Mouse (Mus musculus): ENCODE measurements around the gene Map3k7.

Map3k7 gene

DNA sequence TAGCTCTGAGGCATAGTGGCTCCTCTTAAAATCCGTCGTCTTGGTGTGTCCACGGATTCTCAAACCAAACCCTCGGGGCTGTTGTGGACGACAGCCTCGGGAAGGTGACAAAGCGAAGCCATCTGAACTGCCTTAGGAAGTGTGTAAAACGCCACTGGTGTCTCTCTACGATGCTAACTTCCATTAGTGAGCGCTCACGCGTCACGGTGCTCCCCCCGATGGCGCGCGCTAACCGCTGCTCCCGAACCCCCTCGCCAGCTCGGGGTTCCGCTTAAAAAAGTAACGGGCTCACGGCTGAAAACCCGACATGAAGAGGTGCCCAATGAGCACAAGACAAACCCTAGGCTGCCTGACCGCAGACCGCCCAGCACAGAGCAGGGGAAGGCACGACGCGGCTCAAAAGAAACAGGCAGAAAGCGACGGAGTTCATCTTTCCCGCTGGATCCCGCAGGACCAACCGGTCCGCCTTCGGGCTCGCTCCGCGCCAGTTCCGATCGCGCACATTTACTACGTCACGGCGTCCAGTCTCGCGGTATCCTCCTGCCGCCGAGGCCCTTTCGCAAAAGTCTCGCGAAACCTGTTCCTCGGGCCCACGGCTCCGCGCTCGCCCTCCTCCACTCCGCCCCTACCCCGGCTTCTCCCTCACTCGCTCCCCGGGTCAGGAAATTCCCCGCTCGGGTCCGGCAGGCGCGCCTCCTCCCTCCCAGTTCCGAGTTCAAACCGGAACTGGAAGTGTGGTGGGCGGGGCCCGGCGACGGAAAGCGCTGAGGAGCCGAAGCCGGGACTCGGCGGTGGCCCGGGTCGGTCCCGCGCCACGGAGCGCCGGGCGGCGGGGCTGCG, at the start of gene Map3k7:
TSS of gene Map3k7 (plus strand) at position 744 of the 840 bp plus-strand sequence.
- in situ Hi-C loops (cut with MseI, MboI): no loop called here

DNA sequence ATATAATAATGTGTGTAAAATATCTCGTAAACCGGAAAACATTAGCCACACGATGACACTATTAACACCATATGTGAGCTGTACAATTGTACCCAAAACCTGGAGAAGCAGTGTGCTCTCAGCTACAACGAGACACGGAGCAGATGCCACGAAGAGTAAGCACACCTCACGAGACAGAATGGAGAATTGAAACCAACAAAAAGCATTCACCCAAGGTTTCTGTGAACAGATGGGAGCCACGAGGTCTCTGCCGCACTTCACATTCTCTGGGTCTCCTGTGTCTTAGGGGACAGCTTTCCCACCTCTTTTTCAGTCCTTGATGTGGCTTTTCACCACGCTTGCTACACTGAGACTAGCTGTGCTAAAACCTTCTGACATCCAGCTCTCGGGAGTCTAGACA, 48.8 kb upstream of the Map3k7 start:
- in situ Hi-C loops (cut with MseI, MboI): no loop called here

DNA sequence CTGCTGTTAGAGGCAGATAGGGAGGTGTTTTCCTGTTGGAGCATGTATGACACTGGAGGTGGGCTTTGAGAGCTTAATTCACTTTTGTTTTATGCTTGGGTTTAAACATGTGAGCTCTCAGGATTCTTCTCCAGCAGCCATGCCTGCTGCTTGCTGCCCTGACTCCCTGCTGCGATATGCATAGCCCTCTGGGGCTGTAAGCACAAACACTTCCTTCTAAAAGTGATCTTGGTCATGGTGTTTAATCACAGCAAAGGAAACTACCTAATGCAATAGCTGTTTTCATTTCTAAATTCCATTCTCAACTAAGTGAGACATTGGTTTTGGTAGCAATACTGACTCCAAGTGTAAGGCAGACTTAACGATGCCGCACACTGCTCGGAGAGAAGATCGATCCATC, 45.2 kb upstream of the Map3k7 start:
- in situ Hi-C loops (cut with MseI, MboI): no loop called here

DNA sequence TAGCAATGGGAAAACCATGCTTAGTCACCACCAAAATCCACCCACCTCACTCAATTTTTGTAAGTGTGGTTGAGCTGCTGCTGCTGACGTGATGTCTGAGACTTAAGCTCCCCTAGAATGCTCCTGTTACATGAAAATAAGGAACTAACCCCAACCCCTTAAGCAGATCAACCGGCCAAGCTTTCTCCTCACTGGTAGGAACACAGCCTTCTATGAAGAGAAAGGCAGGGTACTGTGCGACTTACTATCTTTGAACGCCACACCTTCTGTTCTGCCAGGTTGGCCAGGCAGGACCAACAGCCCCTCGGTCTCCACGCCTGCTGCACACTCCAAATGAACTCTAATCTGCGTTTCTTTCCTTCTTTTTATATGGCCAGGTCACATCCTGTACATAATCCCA, 41.7 kb upstream of the Map3k7 start:
- in situ Hi-C loops (cut with MseI, MboI): no loop called here

DNA sequence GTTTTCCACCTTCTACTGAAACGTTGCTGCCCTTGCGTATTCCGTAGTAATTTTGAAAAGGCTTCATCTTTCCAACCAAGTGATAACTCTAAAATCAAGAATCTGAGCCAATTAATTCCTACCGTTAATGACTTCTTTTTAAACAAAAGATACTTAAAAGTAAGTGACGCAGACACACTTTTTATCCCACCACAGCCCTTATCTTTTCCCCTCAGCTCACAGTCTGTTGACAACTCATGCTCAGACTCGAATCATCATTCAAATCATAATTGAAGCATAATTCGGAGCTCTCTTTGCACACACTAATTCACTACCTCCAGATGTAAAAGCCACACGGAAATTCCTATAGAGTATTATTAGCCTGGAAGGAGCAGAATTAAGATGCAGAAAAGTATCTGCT, 40.5 kb upstream of the Map3k7 start:
- in situ Hi-C loops (cut with MseI, MboI): no loop called here

DNA sequence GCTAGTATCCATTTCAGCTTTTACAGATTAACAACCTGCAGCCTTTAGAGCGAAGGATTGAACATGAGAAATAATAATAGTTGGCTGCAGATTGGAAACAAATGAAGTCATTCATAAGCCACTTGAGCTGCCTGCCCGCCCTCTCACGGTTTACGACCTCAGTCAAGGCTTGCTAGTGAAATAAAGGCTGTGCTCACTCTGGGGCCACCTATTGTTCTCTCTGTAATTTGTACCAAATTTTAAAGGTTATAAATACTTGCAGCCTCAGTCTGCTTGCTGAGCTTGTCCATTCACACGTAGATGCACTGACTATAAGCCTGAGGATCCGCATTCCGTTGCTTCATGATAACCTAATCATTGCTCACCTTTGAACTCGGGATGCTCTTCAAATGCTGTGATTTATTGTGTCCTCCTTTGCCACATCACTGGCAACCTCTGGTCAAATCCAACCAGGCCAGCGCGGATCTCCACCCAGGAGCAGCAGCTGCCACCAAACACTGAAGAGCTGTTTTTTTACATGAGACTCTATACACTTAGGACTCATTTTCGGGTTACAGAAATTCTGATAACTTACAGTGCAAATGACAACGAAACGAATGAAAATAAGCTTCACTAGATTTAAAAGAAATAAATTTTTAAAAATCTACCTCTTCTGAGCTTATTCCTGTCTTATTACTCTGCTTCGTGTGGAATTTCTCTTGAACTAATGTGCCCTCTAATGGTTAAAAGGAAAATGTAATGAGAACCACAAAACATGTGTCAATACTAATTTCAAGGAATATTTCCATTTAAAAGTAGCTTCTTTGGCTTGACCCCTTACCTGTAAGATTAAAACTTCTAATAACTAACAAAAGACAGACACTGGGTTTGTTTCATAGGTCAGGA, 39.4 kb upstream of the Map3k7 start:
- in situ Hi-C loops (cut with MseI, MboI): no loop called here

DNA sequence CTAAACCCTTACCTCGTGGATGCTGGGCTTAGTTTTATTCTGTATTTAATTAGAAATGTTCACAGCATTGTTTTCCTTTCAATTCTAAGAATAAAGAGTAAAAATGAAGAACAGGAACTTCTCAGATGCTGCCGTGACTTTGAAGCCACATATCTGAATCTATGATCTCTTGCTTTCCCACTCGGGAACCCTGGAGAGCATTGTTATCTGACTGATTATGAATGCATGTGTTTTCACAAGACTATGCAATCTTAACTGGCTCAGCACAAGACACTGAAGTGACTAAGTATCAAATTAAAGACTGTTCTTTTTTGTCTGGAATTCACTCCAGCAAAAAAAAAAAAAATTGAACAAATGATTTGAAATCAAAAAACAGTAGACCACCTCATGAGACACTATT, 30.7 kb upstream of the Map3k7 start:
- in situ Hi-C loops (cut with MseI, MboI): no loop called here

DNA sequence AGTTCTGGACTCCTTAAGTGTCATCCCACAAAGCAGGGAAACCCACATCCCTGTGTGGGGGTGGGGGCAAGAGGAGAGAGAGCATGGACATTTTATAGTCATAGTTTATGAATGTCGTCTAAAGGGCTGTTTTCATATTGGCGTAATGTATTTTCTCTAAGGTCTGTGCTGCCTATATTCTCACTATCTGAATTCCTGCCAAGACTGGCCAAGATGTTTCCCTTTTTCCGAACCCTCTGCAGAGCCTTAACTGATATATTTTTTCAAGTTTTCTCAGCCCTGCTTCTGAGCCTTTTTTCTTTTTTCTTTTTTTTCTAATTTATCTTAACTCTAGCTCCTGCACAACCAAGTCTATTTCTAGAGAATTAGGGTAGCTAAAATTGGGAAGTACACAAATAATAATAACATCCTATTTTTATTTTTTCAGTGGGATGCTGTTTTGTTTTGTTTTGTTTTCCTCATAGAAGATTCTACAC, 28.0 kb upstream of the Map3k7 start:
- in situ Hi-C loops (cut with MseI, MboI): no loop called here

DNA sequence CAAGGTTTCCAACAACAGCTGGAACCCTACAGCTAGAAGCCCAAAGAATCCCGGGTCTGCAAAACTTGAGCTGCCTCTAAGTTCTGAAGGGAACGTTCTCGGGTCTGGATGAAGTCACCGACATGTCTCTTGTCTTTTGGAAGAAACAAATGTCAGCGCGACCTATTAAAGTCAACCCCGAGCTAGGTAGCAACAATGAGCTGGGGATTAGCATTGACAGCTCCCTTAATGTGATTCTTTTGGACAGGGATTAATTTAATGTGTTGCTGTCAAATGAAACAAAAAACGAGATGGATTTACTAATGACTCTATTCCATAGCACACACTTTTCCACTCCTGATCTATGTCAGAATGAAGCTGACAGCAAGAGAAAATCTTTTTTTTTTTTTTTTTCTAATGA, 27.5 kb upstream of the Map3k7 start:
- in situ Hi-C loops (cut with MseI, MboI): no loop called here

DNA sequence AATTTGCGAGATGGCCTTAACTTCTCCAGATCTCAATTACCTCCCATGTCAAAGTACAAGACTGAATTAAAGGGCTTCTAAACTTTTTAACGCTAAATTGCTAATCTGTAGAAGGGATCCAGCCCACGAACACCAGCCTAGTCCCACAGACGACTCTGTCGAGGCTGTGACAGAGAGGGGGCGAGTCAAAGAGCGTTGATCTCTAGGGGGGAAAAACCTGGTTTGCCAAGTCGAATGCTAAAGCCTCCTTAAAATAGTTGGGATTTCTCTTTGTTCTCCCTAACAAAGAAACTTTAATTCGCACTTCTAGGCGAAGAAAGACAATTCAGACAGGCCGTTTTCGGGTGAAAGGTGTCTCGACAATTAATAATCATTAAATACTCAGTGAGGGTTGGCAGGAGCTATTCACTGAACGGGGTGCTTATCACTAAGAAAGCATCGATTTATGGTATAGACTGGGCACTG, 27.0 kb upstream of the Map3k7 start:
- in situ Hi-C loops (cut with MseI, MboI): no loop called here

DNA sequence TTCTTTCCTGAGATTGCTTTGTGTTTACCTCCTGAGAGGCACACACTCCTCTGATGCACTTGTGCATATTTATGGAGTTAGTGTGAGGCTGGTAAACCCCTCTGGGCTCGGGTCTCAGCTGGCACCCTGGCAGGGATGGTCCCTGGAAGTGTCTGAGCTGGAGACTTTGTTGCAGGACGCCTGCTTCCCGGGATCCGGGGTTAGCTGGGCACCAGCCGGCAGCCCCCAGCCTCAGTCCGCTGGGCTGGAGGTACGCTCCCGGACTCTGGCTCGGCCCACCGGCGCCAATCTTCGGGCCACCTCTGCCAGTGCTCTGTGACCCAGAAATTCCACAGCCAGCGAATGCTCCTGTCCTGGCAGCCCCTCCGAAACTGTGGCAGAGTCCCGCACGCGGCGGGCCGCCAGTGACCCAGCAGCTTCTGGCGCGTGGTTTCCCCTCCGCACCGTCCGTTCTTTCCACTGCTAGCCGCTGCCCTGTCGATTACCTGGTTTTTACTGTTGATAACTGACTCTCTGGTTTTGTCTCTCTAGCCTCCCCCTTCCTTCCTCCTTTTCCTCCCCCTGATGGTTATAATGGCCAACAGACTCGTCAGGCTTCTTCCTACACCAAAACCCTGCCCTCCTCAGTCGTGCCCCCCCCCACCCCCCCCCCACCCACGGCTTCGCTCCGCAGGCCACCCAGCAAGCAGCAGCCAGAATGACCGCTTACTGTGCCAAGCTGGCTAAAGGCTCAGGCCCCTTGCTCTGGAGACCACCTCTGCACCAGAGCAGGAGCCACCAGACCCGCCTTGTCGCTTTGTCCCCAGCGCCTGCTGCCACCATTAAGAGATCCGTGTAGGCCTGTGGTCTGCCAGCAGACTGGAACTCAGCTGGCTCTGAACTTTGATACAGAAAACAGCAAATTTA, 26.3 kb upstream of the Map3k7 start:
- in situ Hi-C loops (cut with MseI, MboI): no loop called here

DNA sequence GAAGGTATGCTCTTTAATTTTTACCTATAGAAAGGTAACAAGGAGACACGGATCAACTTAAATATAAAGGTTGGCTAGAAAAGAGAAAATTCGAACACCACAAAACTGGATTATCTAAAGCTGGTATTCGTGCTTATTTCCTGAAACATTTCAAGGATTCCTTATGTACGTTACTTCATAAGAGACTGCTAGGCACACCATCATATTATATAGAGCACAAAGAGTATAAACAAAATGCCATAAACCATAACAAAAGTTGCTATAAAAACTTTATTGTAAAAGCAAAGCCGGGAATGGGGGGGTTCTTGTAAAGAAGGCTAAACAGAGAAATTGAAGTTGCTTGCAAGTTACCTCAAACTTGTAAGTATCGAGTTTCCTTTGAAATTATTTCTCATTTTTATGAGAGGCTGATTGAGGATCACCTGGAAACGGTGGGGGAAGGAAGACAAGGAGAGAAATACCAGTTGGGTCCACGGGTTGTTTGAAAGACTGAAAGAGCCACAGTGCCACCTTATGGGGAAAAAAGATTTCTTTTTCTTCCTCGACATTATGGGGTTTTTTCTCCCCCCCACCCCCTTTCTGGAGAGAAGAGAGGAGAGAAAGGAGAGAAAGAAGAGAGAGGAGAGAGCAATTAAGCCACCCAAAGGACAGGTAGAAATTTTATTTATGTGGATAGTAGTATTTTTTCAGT, 25.3 kb upstream of the Map3k7 start:
- in situ Hi-C loops (cut with MseI, MboI): no loop called here

DNA sequence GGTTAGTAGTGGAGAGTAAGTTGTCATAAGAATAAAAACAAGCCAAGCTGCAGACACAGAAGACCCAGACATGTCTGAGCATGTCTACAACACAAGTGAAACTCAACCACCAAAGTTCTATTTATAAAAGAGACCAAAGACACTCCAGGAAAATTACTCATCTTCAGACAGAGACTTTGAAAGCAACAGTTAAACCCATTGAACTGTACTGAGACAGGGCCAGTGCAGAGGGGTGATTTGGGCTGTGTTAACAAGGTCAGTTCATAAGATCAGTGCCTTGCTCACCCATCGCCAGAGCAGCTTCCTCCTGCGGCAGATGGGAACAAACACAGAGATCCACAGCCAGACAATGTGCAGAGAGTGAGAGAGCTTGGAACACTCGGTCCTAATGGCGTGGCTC, 22.3 kb upstream of the Map3k7 start:
- in situ Hi-C loops (cut with MseI, MboI): no loop called here

DNA sequence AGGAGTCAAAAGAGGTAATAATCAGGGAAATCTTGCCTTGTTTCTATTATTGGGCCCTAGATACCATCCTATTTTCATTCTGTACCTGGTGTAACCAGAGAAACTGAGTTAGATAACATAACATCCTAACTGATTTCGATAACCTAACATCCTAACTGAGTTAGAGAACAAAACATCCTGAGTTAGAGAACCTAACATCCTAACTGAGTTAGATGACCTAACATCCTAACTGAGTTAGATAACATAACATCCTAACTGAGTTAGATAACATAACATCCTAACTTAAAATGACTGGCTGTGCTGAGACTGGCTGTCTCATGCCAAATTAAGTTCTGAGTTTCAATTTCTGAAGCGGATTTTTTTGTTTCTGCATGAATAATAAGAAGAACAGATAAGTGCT, 20.9 kb upstream of the Map3k7 start:
- in situ Hi-C loops (cut with MseI, MboI): no loop called here

DNA sequence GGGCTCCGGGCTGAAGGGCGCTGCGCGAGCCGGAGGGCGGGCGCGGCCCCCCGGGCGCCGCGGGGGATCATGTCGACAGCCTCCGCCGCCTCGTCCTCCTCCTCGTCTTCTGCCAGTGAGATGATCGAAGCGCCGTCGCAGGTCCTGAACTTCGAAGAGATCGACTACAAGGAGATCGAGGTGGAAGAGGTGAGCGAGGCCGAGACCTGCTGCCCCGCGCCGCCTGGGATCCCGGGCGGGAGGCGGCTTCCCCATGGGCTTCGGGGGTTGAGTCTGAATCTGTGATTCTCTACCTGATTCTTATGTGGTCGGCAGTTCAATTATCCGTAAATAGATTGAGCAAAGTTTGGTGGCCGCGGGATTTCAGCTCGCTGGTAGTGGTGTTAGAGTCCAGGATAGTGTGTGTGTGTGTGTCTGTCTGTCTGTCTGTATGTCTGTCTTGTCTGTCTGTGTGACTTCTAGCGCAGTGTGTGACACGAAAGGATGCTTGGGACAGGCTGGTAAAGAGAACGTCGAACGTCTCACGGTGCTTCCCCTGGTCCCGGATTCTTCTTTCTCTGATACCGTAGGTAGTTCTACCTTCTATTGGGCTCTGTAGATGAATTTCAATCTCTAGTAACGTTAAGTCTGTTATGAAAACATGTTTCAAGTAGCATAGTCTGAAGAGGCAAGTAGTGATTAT, 438 bp downstream of the Map3k7 start:
- in situ Hi-C loops (cut with MseI, MboI): no loop called here

DNA sequence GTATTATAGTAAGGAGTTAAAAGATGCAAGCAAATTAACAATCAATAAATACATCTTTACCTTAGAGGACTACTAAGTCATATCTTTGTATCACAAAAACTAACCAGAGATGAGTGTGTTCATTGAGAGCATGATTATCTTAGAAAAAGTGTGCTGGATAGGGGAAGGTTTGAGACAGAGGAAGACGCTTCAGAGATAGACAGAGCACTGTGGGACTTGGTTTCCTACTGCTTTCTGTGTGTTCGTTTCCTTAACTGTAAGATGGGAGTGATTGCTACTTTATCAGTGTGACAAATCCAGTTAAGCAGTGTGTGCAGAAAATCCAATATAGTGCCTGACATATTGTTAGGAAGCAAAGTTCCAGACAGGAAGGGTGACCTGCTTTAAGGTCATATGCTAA, 1.3 kb downstream of the Map3k7 start:
- in situ Hi-C loops (cut with MseI, MboI): no loop called here

DNA sequence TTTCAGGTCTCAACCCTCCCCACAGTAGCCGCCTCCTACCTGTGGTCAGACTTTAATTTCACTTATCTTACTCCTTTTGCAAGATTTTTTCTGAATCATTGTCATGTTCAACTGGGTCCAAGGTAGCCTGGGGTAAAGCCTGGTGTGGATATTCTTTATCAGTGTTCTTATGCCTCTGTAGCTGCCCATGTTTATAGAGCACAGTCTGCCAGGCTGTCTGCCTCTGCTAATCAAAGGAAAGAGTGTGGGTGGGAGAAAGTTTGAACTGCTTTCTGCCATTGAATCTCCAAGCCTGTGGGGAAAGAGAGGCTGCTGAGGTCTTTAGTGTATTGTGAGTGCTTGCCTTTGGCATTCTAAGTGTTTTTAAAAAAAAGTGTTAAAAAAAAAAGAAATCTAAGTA, 7.5 kb downstream of the Map3k7 start:
- in situ Hi-C loops (cut with MseI, MboI): loop anchor here in 1 of 2 experiments (10.0 kb wide), 1 partner anchor 2003 kb away; no protein-coding TSS in a partner anchor

DNA sequence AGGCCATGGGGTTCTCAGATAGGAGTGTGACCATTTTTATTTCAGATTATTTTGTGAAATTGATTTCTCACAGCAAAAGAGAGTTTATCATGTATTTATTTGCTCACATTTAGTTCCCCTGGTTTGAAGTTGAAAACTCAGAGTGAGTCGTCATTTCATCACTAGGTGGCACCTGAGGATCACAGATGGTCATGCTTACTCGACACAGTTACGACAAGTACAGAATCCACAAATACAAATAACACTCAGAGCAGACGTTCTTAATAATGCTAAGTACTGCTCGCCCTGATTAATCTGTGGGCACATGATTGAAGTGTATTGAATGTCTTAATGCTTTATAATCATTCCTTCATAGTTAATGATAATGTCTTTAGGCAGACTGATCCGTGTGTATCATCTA, 8.3 kb downstream of the Map3k7 start:
- in situ Hi-C loops (cut with MseI, MboI): loop anchor here in 1 of 2 experiments (10.0 kb wide), 1 partner anchor 2003 kb away; no protein-coding TSS in a partner anchor

DNA sequence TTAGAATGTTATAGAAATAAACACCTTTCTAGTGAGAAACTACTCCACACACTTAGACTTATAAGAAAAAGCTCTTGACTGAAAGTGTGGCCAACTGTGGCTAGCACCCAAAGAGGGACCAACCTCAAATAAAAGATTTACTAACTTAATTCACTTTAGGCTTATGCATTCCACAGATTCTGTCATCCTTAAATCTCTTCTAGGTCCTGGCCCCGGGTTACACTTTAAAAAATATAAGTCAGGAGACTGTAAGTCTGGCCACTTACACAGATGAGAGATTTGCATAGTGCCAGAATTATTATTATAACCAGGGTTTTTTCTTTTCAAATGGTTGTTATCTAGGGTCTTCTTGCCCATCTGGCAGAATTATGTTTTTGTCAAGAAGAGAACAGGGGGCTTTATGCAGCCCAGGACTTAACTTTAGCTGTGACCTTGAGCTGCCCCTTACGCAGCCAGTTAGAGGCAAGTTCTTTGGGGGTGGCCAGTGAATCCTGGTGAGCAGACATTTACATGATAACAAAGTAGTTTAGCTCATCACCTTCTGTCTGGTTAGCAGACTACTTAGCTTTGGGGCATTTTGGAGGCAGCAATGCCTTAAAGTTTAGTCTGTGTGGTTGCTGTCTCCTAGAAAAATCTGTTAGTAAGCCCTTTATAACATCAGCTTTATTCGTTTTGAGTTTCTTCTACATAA, 11.5 kb downstream of the Map3k7 start:
- in situ Hi-C loops (cut with MseI, MboI): loop anchor here in 1 of 2 experiments (10.0 kb wide), 1 partner anchor 1999 kb away; no protein-coding TSS in a partner anchor

Measured in mouse trophoblast stem cell (cell line).